Mouse (Mus musculus): ENCODE data around the gene Zfp87.

Zfp87 gene

GRCm38 (mm10) chr13:67525753-67526410, at the start of gene Zfp87, which contains the start of gene Gm26965:
Zfp87 (minus strand) TSS chr13:67526177.
Gm26965 (minus strand) TSS chr13:67526151.
- peak; percentile 94 for DNase-seq

- no peak for DNase-seq
Measured at GRCm38 (mm10) chr13:67572591-67573189, 46.7 kb upstream of the Zfp87 start.

GRCm38 (mm10) chr13:67553730-67554129, 27.8 kb upstream of the Zfp87 start, which contains the start of gene Zfp748:
Zfp748 (minus strand) TSS chr13:67553830.
- no peak for DNase-seq

GRCm38 (mm10) chr13:67552505-67553346, 26.7 kb upstream of the Zfp87 start:
- DNase-seq, result peak; percentile 92

GRCm38 (mm10) chr13:67545941-67546340, 20.0 kb upstream of the Zfp87 start:
- no peak for DNase-seq

GRCm38 (mm10) chr13:67527049-67527730, 1.2 kb upstream of the Zfp87 start:
- DNase-seq, result no peak

- DNase-seq, result peak; percentile 24
Measured at GRCm38 (mm10) chr13:67500908-67501307, 25.1 kb downstream of the Zfp87 start.

GRCm38 (mm10) chr13:67500084-67500719, 25.8 kb downstream of the Zfp87 start, which contains the start of gene Zfp58:
Zfp58 (minus strand) TSS chr13:67500555.
- peak; percentile 85 for DNase-seq

- DNase-seq, result no peak
Measured at GRCm38 (mm10) chr13:67495631-67496030, 30.3 kb downstream of the Zfp87 start.

GRCm38 (mm10) chr13:67484424-67484811, 41.6 kb downstream of the Zfp87 start:
- DNase-seq, result no peak

GRCm38 (mm10) chr13:67483625-67484423, 42.2 kb downstream of the Zfp87 start, which contains the start of gene Zfp874b:
Zfp874b (minus strand) TSS chr13:67484258.
- peak; percentile 91 for DNase-seq

- no peak for DNase-seq
Measured at GRCm38 (mm10) chr13:67481528-67481927, 44.4 kb downstream of the Zfp87 start.

GRCm38 (mm10) chr13:67469274-67469673, 56.7 kb downstream of the Zfp87 start:
- no peak for DNase-seq

Data from cerebellum, adult 9-11 months (tissue).